Comparison of ENCODE assay signal across 10 mouse cellular contexts in genomic region chr16:18391728-18392127, GRCm38 (mm10). TPM values are rescaled to one million over a fixed set of nuclear protein-coding genes. Genes with fewer than 3 reads are reported as not detected.
DNase-seq lines count a peak whose midpoint lies in the region; ATAC-seq and TF ChIP-seq lines count a peak whose summit lies in the region.
"Had no signal": no experiment of that assay in that cellular context is flagged by ENCODE, and none has a peak within 500 bp of the region (broad histone marks: within the 10 kb centered on the region; RNA-seq: fewer than 3 reads in every experiment).

No protein-coding gene starts in this region.

- H3K4me1 ChIP-seq in hindbrain, embryonic 10.5 days (replicated peaks): peaks cover 97% of the 10 kb centered on the region
- peaks cover 48% of the 10 kb centered on the region for H3K4me1 ChIP-seq in hindbrain, postnatal 0 days (ENCODE audit: insufficient read depth, low read length)
- H3K4me1 ChIP-seq in MEL (ENCODE audit: control insufficient read depth in 1 of 2, insufficient read depth in 2 of 2, low read length in 2 of 2): peaks cover 16 to 35% of the 10 kb centered on the region in 2 experiments
- H3K4me1 ChIP-seq in embryonic facial prominence, embryonic 11.5 days (ENCODE audit: control insufficient read depth, insufficient read depth, low read length): peaks cover 9% of the 10 kb centered on the region
- peaks cover 66% of the 10 kb centered on the region for H3K4me1 ChIP-seq in liver, embryonic 16.5 days (ENCODE audit: control insufficient read depth, low read depth, low read length)

- WGBS in hindbrain, embryonic 10.5 days: 91% methylated on average over 3 of the region's 3 CpGs
- 74% methylated on average over 3 of the region's 3 CpGs for WGBS in hindbrain, postnatal 0 days
- WGBS in embryonic facial prominence, embryonic 11.5 days: 93% methylated on average over 3 of the region's 3 CpGs
- 62% methylated on average over 3 of the region's 3 CpGs for WGBS in liver, embryonic 16.5 days (ENCODE audit: insufficient replicate concordance)

- no peak for TF ChIP-seq EP300 in MEL (IDR thresholded peaks at IDR 0.05; ENCODE audit: low read depth in 1 of 2, low read length in 2 of 2)

- DNase-seq in hindbrain, embryonic 10.5 days (ENCODE audit: low spot score): no peak
- DNase-seq in hindbrain, postnatal 0 days (ENCODE audit: low spot score): no peak
- DNase-seq in MEL (ENCODE audit: low read depth, low spot score): peak; percentile 23
- DNase-seq in embryonic facial prominence, embryonic 11.5 days (ENCODE audit: low spot score): no peak
- no peak for DNase-seq in adrenal gland, postnatal 36 days

- no peaks in the 10 kb centered on the region for H3K27me3 ChIP-seq in hindbrain, embryonic 10.5 days (ENCODE audit: insufficient read depth, poor library complexity, severe bottlenecking)
- no peaks in the 10 kb centered on the region for H3K27me3 ChIP-seq in hindbrain, postnatal 0 days (ENCODE audit: insufficient read depth, low read length)
- no peaks in the 10 kb centered on the region for H3K27me3 ChIP-seq in MEL (ENCODE audit: control insufficient read depth in 1 of 2, insufficient read depth in 2 of 2, low read length in 2 of 2)
- H3K27me3 ChIP-seq in embryonic facial prominence, embryonic 11.5 days (ENCODE audit: control insufficient read depth, insufficient read depth, low read length): no peaks in the 10 kb centered on the region
- H3K27me3 ChIP-seq in liver, embryonic 16.5 days (ENCODE audit: control insufficient read depth, insufficient read depth, low read depth, low read length): no peaks in the 10 kb centered on the region
- H3K27me3 ChIP-seq: lung, embryonic 15.5 days had no signal

- H3K4me2 ChIP-seq in hindbrain, postnatal 0 days (ENCODE audit: low read depth, low read length): no peak overlapping the region
- H3K4me2 ChIP-seq in embryonic facial prominence, embryonic 11.5 days (ENCODE audit: low read depth, low read length): no peak overlapping the region
- H3K4me2 ChIP-seq in liver, embryonic 16.5 days (ENCODE audit: low read depth, low read length): no peak overlapping the region

- TF ChIP-seq POLR2A in MEL (IDR thresholded peaks at IDR 0.05; ENCODE audit: control insufficient read depth in 1 of 2, insufficient read depth in 1 of 2, low read depth in 1 of 2, low read length in 2 of 2, poor library complexity in 1 of 2): no peak

- peak overlapping the region; percentile 99 for H3K27ac ChIP-seq in hindbrain, embryonic 10.5 days
- no peak overlapping the region for H3K27ac ChIP-seq in hindbrain, postnatal 0 days
- no peak overlapping the region for H3K27ac ChIP-seq in MEL (ENCODE audit: control insufficient read depth, low read depth, low read length)
- no peak overlapping the region for H3K27ac ChIP-seq in embryonic facial prominence, embryonic 11.5 days (replicated peaks; ENCODE audit: low read depth, low read length)
- no peak overlapping the region; the same call in 1 of the 2 replicates for H3K27ac ChIP-seq in liver, embryonic 16.5 days (ENCODE audit: low read length)

- ATAC-seq in hindbrain, postnatal 0 days: no peak
- ATAC-seq in embryonic facial prominence, embryonic 11.5 days (replicated peaks; ENCODE audit: insufficient number of reproducible peaks, low FRiP score, low TSS enrichment, low read depth): no peak
- ATAC-seq in liver, embryonic 16.5 days (ENCODE audit: low read depth): no peak
- no peak for ATAC-seq in megakaryocyte, adult 5-6 weeks (ENCODE audit: poor library complexity, severe bottlenecking)
- no peak for ATAC-seq in erythroid progenitor cell, adult 5-6 weeks (replicated peaks; ENCODE audit: low FRiP score, poor library complexity, severe bottlenecking)

- no peak for TF ChIP-seq RAD21 in MEL (IDR thresholded peaks at IDR 0.05; ENCODE audit: low read depth, low read length)

- no peak for TF ChIP-seq CTCF in hindbrain, postnatal 0 days (IDR thresholded peaks at IDR 0.05; ENCODE audit: low read depth)
- no peak for TF ChIP-seq CTCF in MEL (IDR thresholded peaks at IDR 0.05 in 2 of 3, conservative IDR thresholded peaks at IDR 0.05 in 1 of 3; ENCODE audit: control insufficient read depth in 1 of 3, insufficient read depth in 1 of 3, low read depth in 2 of 3, low read length in 3 of 3, poor library complexity in 1 of 3, severe bottlenecking in 1 of 3)

- no peak overlapping the region for H3K9ac ChIP-seq in hindbrain, postnatal 0 days (replicated peaks; ENCODE audit: low read length)
- H3K9ac ChIP-seq in MEL (ENCODE audit: control insufficient read depth, low read depth, low read length, poor library complexity, severe bottlenecking): no peak overlapping the region
- peak overlapping the region; percentile 85; the same call in 1 of the 2 replicates for H3K9ac ChIP-seq in embryonic facial prominence, embryonic 11.5 days (replicated peaks; ENCODE audit: low read length)
- H3K9ac ChIP-seq in liver, embryonic 16.5 days (ENCODE audit: low read depth, low read length): peak overlapping the region; percentile 77; the same call in 1 of the 2 replicates

- no peaks in the 10 kb centered on the region for H3K9me3 ChIP-seq in hindbrain, embryonic 10.5 days
- no peaks in the 10 kb centered on the region for H3K9me3 ChIP-seq in hindbrain, postnatal 0 days (ENCODE audit: low read length)
- H3K9me3 ChIP-seq in MEL (replicated peaks; ENCODE audit: insufficient read depth, low read length): no peaks in the 10 kb centered on the region
- no peaks in the 10 kb centered on the region for H3K9me3 ChIP-seq in embryonic facial prominence, embryonic 11.5 days (replicated peaks; ENCODE audit: control insufficient read depth, low read length)
- H3K9me3 ChIP-seq in liver, embryonic 16.5 days (replicated peaks; ENCODE audit: control insufficient read depth, low read length): no peaks in the 10 kb centered on the region
- H3K9me3 ChIP-seq: lung, embryonic 15.5 days; megakaryocyte, embryonic 14.5 days had no signal

- no peaks in the 10 kb centered on the region; the same call in 1 of the 2 replicates for H3K79me2 ChIP-seq in MEL (ENCODE audit: control insufficient read depth, insufficient read depth, low read length, poor library complexity)

- H3K4me3 ChIP-seq in hindbrain, embryonic 10.5 days: peak overlapping the region; percentile 86; the same call in 1 of the 2 replicates
- no peak overlapping the region for H3K4me3 ChIP-seq in hindbrain, postnatal 0 days (ENCODE audit: low read length)
- H3K4me3 ChIP-seq in MEL (ENCODE audit: control insufficient read depth in 1 of 2, insufficient read depth in 1 of 2, low read depth in 2 of 2, low read length in 2 of 2): no peak overlapping the region
- no peak overlapping the region for H3K4me3 ChIP-seq in embryonic facial prominence, embryonic 11.5 days (ENCODE audit: low read depth, low read length)
- H3K4me3 ChIP-seq in liver, embryonic 16.5 days (ENCODE audit: low read depth, low read length): no peak overlapping the region

- peaks cover 9% of the 10 kb centered on the region for H3K36me3 ChIP-seq in hindbrain, embryonic 10.5 days
- no peaks in the 10 kb centered on the region for H3K36me3 ChIP-seq in hindbrain, postnatal 0 days (ENCODE audit: insufficient read depth, low read length)
- H3K36me3 ChIP-seq in MEL (ENCODE audit: control insufficient read depth in 1 of 2, insufficient read depth in 2 of 2, low read length in 2 of 2): peaks cover 0 to 19% of the 10 kb centered on the region in 2 experiments; a peak in 2 of 4 replicates
- no peaks in the 10 kb centered on the region for H3K36me3 ChIP-seq in embryonic facial prominence, embryonic 11.5 days (replicated peaks; ENCODE audit: control insufficient read depth, insufficient read depth, low read depth, low read length)
- no peaks in the 10 kb centered on the region for H3K36me3 ChIP-seq in liver, embryonic 16.5 days (ENCODE audit: control insufficient read depth, insufficient read depth)
- H3K36me3 ChIP-seq: lung, embryonic 15.5 days had no signal

RNA-seq across cellular contexts. Expression of gene Txnrd2, which starts 34.5 kb away (rescaled TPM):
- polyA plus RNA-seq in hindbrain, embryonic 10.5 days (2016; fragmentation: Nextera tagmentation; extraction: Ambion mirVana): 30.5 and 34.7 TPM in 2 replicates
- total RNA-seq in hindbrain, postnatal 0 days (2014; rRNA removed): 17.9 and 23.1 TPM in 2 replicates
- polyA plus RNA-seq in hindbrain, postnatal 0 days (2015; fragmentation: Nextera tagmentation; extraction: Ambion mirVana): 37.6 and 41.8 TPM in 2 replicates
- total RNA-seq in MEL (2012; rRNA removed): 25.7 and 31.2 TPM in 2 replicates
- 10 to 100 TPM in 1 of 2 experiments, not detected in 1; 46.8 TPM for polyA plus RNA-seq in MEL (2012; ENCODE audit: insufficient read depth in 1 of 2, insufficient read length in 2 of 2, low read depth in 1 of 2, low replicate concordance in 2 of 2, missing spikeins in 1 of 2)
- 15.8 and 15.9 TPM in 2 replicates for polyA plus RNA-seq in embryonic facial prominence, embryonic 11.5 days (2014; fragmentation: Nextera tagmentation; extraction: Ambion mirVana)
- polyA plus RNA-seq in liver, embryonic 16.5 days (2015; fragmentation: Nextera tagmentation; extraction: Ambion mirVana): 98.3 and 106 TPM in 2 replicates
- 10 to 100 TPM; 73.3 to 97.3 TPM for total RNA-seq in adrenal gland, postnatal 36 days (2021)
- total RNA-seq in megakaryocyte, adult 5-6 weeks (2015): 10.3 and 11.8 TPM in 2 replicates
- 7.0 and 9.3 TPM in 2 replicates for total RNA-seq in megakaryocyte, adult 5-6 weeks (2017)
- 117 and 217 TPM in 2 replicates for total RNA-seq in erythroid progenitor cell, adult 5-6 weeks (2015; ENCODE audit: low replicate concordance)
- total RNA-seq in erythroid progenitor cell, adult 5-6 weeks (2017; ENCODE audit: low replicate concordance): 138 and 221 TPM in 2 replicates

RNA-seq across cellular contexts. Expression of gene Comt, which starts 34.9 kb away (rescaled TPM):
- polyA plus RNA-seq in hindbrain, embryonic 10.5 days (2016; fragmentation: Nextera tagmentation; extraction: Ambion mirVana): 62.5 and 67.9 TPM in 2 replicates
- total RNA-seq in hindbrain, postnatal 0 days (2014; rRNA removed): 82.8 and 88.9 TPM in 2 replicates
- polyA plus RNA-seq in hindbrain, postnatal 0 days (2015; fragmentation: Nextera tagmentation; extraction: Ambion mirVana): 94.3 and 102 TPM in 2 replicates
- 48.8 and 62.5 TPM in 2 replicates for total RNA-seq in MEL (2012; rRNA removed)
- 10 to 100 TPM in 1 of 2 experiments, not detected in 1; 71.8 TPM for polyA plus RNA-seq in MEL (2012; ENCODE audit: insufficient read depth in 1 of 2, insufficient read length in 2 of 2, low read depth in 1 of 2, low replicate concordance in 2 of 2, missing spikeins in 1 of 2)
- polyA plus RNA-seq in embryonic facial prominence, embryonic 11.5 days (2014; fragmentation: Nextera tagmentation; extraction: Ambion mirVana): 47.4 and 49.3 TPM in 2 replicates
- 85.1 and 86.9 TPM in 2 replicates for polyA plus RNA-seq in liver, embryonic 16.5 days (2015; fragmentation: Nextera tagmentation; extraction: Ambion mirVana)
- 100 to 1,000 TPM; 193 to 249 TPM for total RNA-seq in adrenal gland, postnatal 36 days (2021)
- 37.8 and 40.8 TPM in 2 replicates for total RNA-seq in megakaryocyte, adult 5-6 weeks (2015)
- 40.1 and 43.8 TPM in 2 replicates for total RNA-seq in megakaryocyte, adult 5-6 weeks (2017)
- 129 and 131 TPM in 2 replicates for total RNA-seq in erythroid progenitor cell, adult 5-6 weeks (2015; ENCODE audit: low replicate concordance)
- total RNA-seq in erythroid progenitor cell, adult 5-6 weeks (2017; ENCODE audit: low replicate concordance): 66.4 and 67.4 TPM in 2 replicates

RNA-seq across cellular contexts. Expression of gene Arvcf, which starts 43.7 kb away (rescaled TPM):
- polyA plus RNA-seq in hindbrain, embryonic 10.5 days (2016; fragmentation: Nextera tagmentation; extraction: Ambion mirVana): 99.5 and 115 TPM in 2 replicates
- total RNA-seq in hindbrain, postnatal 0 days (2014; rRNA removed): 168 and 180 TPM in 2 replicates
- 46.3 and 48.9 TPM in 2 replicates for polyA plus RNA-seq in hindbrain, postnatal 0 days (2015; fragmentation: Nextera tagmentation; extraction: Ambion mirVana)
- 8.9 and 9.1 TPM in 2 replicates for total RNA-seq in MEL (2012; rRNA removed)
- 10 to 100 TPM in 1 of 2 experiments, not detected in 1; 14.5 TPM for polyA plus RNA-seq in MEL (2012; ENCODE audit: insufficient read depth in 1 of 2, insufficient read length in 2 of 2, low read depth in 1 of 2, low replicate concordance in 2 of 2, missing spikeins in 1 of 2)
- polyA plus RNA-seq in embryonic facial prominence, embryonic 11.5 days (2014; fragmentation: Nextera tagmentation; extraction: Ambion mirVana): 26.6 and 28.1 TPM in 2 replicates
- 8.3 and 8.6 TPM in 2 replicates for polyA plus RNA-seq in liver, embryonic 16.5 days (2015; fragmentation: Nextera tagmentation; extraction: Ambion mirVana)
- total RNA-seq in adrenal gland, postnatal 36 days (2021): 10 to 100 TPM; 36.4 to 41.2 TPM
- total RNA-seq in megakaryocyte, adult 5-6 weeks (2015): 0.38 and 0.68 TPM in 2 replicates
- 1.5 and 3.0 TPM in 2 replicates for total RNA-seq in megakaryocyte, adult 5-6 weeks (2017)
- 3.2 and 8.8 TPM in 2 replicates for total RNA-seq in erythroid progenitor cell, adult 5-6 weeks (2015; ENCODE audit: low replicate concordance)
- 6.2 and 22.0 TPM in 2 replicates for total RNA-seq in erythroid progenitor cell, adult 5-6 weeks (2017; ENCODE audit: low replicate concordance)

RNA-seq across cellular contexts. Expression of gene Tango2, which starts 43.8 kb away (rescaled TPM):
- 45.5 and 52.8 TPM in 2 replicates for polyA plus RNA-seq in hindbrain, embryonic 10.5 days (2016; fragmentation: Nextera tagmentation; extraction: Ambion mirVana)
- total RNA-seq in hindbrain, postnatal 0 days (2014; rRNA removed): 43.5 and 63.3 TPM in 2 replicates
- polyA plus RNA-seq in hindbrain, postnatal 0 days (2015; fragmentation: Nextera tagmentation; extraction: Ambion mirVana): 95.6 and 99.2 TPM in 2 replicates
- total RNA-seq in MEL (2012; rRNA removed): 38.0 and 55.9 TPM in 2 replicates
- 10 to 100 TPM in 1 of 2 experiments, not detected in 1; 98.3 TPM for polyA plus RNA-seq in MEL (2012; ENCODE audit: insufficient read depth in 1 of 2, insufficient read length in 2 of 2, low read depth in 1 of 2, low replicate concordance in 2 of 2, missing spikeins in 1 of 2)
- 20.4 and 27.9 TPM in 2 replicates for polyA plus RNA-seq in embryonic facial prominence, embryonic 11.5 days (2014; fragmentation: Nextera tagmentation; extraction: Ambion mirVana)
- 52.1 and 54.7 TPM in 2 replicates for polyA plus RNA-seq in liver, embryonic 16.5 days (2015; fragmentation: Nextera tagmentation; extraction: Ambion mirVana)
- total RNA-seq in adrenal gland, postnatal 36 days (2021): 10 to 100 TPM; 31.9 to 43.7 TPM
- total RNA-seq in megakaryocyte, adult 5-6 weeks (2015): 27.2 and 27.4 TPM in 2 replicates
- 5.7 and 11.8 TPM in 2 replicates for total RNA-seq in megakaryocyte, adult 5-6 weeks (2017)
- total RNA-seq in erythroid progenitor cell, adult 5-6 weeks (2015; ENCODE audit: low replicate concordance): 61.3 and 62.5 TPM in 2 replicates
- total RNA-seq in erythroid progenitor cell, adult 5-6 weeks (2017; ENCODE audit: low replicate concordance): 47.2 and 51.9 TPM in 2 replicates

Comparison
In these comparisons a context has a peak if more than half of its experiments do, and no peak if none do; other contexts are left out.
1. H3K9ac ChIP-seq: peak in embryonic facial prominence, embryonic 11.5 days (single experiment) and liver, embryonic 16.5 days (single experiment); none in hindbrain, postnatal 0 days (single experiment) and MEL (single experiment).